Mouse (Mus musculus) A20 (cell line): ENCODE data around the gene Chic1.

ENCODE experiments used
- DNase-seq: peaks from one replicate; pipeline ENCODE4 v3.0.0-alpha.2; 2011; ENCODE audit warnings: low read depth, low spot score

The Chic1 gene

DNA sequence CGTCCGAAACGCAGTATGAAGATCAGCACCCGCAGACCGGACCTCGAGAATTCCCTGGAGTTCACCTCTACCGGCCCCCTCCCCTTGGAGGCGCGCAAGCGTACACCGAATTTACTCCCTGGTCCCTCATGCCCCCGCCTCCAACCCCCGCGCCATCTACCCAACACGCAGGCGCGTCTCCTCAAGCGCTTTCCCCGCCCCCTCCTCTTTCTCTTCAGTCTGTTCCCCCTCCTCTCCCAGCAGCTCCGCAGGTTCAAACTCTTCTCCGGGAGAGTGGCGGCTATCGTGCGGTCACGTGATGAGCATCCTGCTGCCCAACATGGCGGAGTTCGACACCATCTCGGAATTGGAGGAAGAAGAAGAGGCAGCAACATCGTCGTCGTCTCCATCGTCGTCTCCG, at the start of gene Chic1:
TSS of gene Chic1 (plus strand) at position 190 of the 400 bp plus-strand sequence.
- peak; percentile 76 for DNase-seq

DNA sequence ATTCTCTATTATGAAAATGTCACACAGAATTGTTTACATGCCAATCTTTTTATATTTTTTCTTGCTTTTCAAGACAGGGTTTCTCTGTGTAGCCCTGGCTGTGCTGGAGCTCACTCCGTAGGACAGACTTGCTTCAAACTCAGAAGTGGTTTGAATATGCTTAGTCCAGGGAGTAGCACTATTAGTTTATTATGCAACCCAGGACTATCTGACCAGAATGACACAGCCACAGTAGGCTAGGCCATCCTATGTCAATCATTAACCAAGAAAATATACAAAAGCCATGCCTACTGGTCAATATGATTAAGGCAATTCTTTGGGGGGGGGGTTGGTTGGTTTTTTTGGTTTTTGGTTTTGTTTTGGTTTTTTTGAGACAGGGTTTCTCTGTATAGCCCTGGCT, 48.0 kb upstream of the Chic1 start:
- no peak for DNase-seq

DNA sequence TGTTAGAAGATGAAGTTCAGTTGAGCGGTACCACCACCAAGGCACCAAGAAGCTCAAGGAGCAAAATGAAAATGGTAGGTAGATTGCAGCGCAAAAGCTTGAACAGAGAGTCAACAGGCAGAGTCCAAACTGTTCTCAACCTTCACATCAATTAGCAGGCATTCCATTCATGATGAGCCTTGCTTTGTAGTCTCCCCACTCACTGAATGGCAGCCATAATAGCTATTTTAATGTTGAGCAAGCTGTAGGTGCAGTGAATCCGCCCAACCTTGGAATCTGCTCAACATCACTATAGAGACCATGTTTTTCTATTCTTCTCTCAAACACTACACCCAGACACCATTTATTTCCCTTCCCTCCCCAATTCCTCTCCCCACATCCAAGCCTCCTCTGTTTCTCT, 44.6 kb upstream of the Chic1 start:
- DNase-seq: no peak

DNA sequence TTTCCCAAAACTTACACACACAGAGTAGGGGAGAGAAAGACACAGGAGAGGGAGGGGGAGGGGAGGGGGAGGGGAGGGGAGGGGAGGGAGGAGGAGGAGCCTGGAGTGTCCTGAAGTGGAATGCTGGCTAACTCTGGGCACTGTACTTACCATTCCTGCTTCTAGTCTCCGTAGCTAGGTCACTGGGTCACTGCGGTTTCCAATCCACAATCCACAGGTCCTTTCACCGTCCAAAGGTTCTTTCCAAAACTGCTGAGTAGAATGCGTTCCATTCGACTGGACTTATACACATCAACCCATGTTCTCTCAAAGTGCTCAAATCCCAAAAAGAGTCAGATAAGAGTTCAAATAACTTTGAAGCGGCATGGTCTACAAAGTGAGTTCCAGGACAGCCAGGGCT, 42.1 kb upstream of the Chic1 start:
- no peak for DNase-seq

DNA sequence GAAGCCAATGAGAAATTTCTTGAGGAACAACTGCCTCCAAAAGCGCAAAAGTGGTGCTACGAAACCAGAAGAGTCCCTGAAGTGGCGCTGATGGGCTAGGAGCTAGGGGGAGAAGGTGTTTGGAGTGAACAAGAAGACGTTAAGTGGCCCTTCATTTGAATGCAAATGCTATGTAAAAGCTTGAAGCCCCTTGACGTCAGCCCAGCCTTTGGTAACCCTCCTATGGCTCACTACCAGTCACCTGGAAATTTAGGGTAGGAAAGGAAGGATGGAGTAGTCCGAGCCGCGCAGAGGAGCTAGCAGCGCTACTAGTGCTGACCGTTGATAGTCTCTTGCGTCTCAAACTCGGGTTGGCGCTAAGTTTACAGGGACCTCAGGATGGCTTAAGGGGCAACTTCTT, 35.1 kb upstream of the Chic1 start, which contains the start of gene Cdx4:
TSS of gene Cdx4 (plus strand) at position 253 of the 400 bp plus-strand sequence.
- DNase-seq: no peak

DNA sequence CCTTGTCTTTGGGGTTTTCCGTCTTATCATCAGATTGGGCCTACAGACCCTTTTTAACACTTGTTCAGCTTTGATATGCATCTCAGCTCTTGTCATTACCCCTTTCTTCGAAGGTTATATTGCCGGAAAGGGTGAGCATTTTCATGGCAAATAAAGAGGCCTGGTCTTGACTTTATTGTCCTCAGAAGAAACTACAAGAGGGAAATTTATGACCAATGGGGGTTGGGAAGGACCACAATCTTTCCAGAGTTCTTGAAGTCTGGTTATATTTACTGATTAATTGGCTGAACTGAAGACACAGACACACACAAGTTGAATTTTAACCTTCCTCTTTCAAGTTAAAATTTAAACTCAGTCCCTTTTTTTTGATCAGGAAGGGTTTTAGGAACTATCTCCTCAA, 30.4 kb upstream of the Chic1 start:
- DNase-seq: no peak

DNA sequence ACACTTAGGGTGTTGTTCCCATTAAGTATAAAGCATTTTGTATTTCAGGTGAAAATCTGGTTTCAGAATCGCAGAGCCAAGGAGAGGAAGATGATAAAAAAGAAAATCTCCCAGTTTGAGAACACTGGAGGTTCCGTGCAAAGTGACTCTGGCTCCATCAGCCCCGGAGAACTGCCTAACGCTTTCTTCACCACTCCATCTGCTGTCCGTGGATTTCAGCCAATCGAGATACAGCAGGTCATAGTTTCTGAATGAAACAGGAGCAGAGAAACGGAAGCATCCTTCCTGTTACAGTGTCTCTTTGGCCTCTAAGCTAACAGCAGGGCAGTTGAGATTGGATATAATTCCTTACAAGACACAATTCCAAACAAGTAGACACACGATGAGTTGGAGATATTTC, 26.9 kb upstream of the Chic1 start:
- no peak for DNase-seq

DNA sequence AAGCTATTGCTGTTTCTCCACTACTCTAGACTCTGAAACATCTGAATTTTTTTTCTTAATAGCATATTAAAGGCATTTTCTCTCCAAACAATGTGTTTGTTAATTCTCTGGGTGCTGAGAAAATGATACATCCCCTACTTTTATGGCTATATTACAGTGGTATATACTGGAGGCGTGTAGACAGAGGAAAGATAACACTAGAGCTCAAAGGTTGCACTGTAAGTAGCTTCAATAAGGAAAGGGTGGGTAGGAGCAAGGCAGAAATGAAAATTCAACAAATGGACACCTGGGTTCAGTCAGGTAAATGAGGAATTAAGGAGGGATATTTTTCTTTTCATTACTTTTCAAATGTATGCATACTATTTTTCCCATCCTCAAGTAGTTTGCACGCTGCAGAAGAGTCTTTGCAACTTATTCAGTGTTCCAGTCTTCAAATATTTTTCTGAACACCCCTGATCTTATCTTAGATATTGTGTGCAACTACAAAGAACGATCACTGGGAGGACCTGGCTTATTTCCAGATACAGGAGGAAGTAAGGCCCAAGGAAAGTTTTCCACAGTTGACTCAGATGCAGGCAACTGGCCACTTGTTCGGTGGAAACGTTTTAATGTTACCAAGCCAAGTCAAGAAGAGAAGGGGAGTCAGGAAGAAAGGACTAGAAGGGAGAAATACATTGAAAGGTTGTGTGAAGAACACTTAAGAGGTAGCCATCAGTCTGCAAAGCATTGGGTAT, 25.0 kb upstream of the Chic1 start:
- DNase-seq: no peak

DNA sequence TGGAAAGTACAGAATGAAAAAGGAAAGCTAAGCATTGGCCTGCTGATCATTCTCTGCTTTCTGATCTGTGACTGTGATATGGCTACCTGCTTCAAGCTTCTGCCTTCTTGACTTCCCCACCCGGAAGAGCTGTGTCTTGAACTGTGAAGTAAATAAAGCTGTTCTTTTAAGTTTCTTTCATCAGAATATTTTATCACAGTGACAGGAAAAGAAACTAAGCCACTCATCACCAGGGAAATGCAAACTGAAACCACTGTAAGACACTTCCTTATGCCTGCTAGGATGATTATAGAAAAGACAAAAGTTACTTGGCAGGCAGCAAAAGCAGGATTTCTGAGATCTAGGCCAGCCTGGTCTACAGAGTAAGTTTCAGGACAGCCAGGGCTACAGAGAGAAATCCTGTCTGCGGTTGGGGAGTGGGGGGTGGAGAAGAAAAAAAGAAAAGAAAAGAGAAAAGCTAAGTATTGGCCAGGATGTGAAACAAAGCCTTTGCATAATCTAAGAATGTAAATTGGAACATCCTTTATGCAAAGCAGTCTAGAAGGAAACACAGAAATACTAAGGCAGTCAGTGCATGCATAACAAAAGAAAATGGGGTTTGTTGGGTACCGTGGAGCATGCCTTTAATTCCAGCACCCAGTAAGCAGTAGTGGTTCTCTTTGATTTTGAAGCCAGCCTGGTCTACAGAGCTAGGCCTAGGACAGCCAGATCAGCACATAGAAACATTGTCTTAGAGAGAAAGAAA, 14.7 kb upstream of the Chic1 start:
- peak; percentile 39 for DNase-seq

DNA sequence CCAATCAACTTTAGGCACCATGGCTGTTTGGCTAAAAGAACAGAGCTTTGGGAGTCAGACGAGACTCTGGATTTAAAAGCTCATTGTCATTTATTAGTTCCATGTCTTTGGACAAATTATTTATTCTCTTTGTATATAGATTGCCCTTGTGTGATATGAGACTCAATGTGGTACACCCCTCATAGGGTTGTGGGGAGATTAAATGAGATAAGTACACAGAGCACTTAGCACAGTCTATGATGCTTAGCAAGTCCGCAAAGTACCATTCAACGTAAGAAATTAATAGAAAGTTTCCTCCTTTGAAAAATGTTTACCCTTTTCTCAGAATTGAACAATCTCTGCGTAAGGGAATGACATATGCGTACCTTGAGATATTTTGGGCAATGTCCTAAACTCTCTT, 492 bp upstream of the Chic1 start:
- no peak for DNase-seq

DNA sequence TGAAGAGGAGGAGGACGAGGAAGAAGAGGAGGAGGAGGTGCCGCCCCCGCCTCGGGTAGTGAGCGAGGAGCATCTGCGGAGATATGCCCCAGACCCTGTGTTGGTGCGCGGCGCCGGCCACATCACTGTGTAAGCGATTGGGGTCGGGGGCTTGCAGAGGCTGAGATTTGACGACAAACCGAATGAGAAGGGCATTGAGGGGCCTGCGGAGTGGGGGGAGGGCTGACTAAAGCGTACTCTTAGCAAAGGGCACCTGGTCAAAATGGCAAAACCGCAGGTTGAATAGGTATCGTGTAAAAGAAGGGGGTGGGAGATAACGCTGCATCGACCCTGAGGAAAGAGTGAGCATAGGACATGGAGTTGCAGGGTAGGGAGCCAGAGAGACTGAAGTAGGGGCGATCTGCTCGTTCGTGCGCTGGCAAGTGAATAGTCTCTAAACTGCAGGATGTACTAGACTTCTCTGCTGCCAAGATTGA, 523 bp downstream of the Chic1 start:
- peak; percentile 41 for DNase-seq

DNA sequence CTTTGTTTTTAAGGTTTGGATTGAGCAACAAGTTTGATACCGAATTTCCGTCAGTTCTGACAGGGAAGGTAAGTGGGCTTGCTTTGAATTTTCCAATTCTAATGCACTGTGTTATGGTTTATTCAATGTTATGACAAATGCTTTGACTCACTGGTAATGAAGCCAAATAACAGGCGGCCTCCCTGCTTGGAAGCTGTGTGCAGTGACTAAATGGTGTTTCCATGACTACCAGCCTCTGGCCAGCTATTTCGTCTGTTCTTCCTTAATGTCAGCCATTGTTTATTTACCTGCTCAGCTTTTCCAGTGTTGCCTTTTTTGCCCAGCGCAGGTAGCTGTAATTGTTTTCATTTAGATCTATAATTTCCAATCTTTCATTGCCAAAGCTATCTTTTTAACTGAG, 9.9 kb downstream of the Chic1 start:
- no peak for DNase-seq

DNA sequence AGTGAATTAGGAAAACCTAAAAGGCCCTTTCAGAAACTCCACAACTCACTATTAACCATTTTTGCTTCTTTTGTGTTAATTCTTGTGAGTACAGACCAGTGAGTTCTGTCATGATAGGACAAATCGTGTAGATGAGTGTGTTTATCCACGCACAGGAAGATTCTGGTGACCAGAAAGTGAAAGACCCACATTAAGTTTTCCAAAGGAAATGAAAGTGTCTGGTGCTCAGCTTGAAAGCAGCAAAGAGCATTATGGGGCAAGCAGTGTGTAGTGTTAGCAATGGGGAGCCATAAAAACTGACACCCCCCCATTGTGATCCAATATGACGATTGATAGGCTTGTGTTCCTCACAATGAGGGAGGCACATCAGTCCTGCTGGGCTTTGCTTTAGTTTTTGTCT, 12.4 kb downstream of the Chic1 start:
- DNase-seq: no peak

DNA sequence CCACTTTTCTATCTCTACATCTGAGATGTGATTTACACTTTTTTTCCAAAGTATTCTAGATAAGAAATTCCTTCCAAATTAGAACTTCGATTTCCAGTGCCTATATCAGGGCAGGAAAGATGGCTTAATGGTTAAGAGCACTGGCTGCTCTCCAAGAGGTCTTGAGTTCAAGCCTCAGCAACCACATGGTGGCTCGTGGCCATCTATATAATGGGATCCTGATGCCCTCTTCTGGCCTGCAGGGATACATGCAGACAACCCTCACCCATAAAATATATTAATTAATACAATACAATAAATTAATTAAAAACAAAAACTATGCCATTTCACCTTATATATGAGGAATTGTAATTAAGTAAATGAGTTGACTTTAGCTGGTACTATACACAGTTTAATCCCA, 14.9 kb downstream of the Chic1 start:
- DNase-seq: peak; percentile 53

DNA sequence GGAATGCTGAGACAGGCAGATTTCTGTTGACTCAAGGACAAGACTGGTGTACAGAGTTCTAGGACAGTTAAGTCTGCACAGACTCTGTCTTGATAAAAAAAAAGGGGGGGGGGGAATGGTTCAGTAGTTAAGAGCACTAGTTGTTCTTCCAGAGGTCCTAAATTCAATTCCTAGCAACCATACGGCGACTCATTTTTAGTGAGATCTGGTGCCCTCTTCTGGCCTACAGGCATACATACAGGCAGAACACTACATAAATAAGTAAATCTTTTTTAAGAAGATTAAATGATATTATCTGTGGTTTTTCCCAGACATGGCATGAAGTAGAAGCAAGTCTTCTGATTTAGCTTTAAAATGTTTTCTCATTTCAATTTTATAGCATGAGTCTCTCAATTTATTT, 15.4 kb downstream of the Chic1 start:
- DNase-seq: peak; percentile 48

DNA sequence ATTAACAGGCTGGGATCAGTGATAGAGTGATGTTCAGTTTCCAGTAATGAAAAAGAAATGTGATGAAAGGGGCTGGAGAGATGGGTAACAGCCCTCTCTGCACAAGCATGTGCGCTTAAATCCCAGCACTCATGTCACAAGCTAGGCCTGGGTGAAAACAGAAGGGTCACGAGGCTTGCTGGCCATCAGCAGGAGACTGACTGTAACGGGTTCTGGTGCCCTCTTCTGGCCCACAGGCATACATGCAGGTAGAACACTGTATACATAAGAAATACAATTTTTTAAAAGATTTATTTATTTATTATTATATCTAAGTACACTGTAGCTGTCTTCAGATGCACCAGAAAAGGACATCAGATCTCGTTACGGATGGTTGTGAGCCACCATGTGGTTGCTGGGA, 18.0 kb downstream of the Chic1 start:
- peak; percentile 15 for DNase-seq

DNA sequence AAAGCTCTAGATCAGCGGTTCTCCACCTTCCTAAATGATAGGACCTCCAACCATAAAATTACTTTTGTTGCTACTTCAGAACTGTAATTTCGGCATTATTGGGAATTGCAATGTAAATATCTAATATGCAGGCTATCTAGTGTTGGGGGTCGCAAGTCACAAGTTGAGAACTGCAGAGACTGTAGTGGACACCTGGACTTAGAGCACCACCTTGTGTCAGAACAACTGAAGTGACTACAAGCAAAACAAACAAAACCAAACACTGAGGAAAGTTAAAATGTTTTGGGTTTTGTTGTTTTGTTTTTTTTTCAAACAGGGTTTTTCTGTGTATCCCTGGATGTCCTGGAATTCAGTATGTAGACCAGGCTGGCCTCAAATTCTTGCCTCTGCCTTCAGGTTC, 28.3 kb downstream of the Chic1 start:
- DNase-seq: peak; percentile 17

DNA sequence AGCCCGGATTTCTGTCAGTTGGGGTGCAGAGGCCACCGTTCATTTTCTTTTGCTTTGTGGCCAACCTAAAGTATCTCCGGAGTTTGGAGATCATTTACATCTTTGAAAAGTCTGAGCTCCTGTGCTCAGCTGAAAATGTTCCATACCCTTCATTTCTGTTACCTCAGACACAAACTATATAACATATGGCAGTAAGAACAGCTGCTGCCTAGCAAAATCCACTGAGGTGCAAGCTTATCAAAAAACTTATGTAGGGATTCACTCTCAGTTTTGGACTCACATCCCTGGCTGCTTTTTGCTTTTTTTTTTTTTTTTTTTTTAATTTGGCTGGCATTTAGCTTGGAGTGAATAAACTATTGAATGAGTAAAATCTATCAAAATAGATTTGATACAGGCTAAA, 31.9 kb downstream of the Chic1 start:
- DNase-seq: no peak

DNA sequence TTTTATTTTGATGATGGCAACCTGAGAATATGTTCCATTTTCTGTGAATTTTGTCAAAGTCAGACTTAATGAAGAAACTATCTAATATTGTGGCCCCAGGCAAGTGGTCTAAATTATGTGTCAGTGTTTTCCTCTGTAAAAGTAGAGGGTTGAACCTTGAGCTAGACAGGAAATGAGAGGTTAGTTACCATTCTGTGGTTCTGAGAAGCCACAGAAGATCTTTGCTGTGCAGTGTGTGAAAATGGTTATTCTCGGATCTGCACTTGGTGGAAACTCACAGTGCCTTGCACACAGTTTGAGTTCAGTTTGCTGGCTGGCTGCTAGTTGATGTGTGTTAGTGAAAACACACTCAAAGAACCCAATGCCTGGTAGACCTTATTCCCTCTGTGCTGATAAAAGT, 37.6 kb downstream of the Chic1 start:
- no peak for DNase-seq

DNA sequence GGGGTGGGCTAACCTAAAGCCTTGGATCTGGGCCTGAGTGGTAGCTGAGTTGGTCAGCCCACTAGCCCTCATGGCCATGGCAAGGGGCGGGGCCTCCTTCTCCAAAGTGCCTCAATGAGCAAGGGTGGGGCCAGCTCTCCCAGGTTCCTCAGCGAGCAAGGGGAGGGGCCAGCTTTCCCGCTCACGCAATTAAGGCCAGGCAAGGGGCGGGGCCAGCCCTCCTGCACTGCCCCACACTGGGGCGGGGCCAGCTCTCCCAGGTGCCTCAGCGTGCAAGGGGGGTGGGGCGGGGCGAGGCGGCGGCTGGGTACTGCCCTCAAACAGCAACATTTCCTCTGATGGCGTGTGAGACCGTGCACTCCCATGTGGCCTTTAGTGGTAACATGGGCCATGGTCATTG, 48.7 kb downstream of the Chic1 start:
- no peak for DNase-seq

DNA sequence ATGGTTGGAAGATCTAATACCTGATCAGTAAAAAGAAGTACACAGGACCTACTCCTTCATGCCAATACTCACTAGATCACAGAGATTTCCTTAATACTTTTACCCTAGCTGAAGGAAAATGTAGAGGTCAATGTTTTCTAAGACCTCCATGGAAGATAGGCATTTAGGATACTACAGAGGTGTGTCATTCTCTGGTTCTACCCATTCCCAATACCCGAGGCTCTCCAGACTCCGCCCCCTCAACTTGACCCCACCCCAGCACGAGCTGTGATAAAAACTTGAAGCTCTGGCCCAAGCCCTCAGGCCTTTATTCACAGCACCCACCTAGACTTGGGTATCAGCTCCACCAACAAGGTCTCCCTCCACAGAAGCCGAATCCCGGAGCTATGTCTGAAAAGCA, 57.9 kb downstream of the Chic1 start, which contains the start of gene Tsx:
TSS of gene Tsx (plus strand) at position 301 of the 400 bp plus-strand sequence.
- no peak for DNase-seq

DNA sequence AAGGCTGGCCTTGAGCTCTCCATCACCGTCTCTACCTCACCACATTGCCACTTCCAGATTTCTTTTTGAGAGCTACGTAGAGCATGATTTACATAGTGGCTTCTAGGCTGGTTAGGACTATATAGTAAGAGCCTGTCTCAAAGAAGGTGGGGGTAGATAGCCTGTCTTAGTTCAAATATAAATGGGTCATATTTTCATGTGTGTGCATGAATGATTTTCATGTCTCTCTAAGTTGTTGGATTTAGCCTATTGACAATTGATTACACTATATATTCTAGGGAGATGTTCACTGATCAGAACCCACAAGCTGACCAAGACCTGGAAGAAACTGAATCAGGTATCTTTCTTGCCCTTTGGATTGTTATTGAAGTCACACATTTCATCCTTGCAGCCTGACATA, 65.4 kb downstream of the Chic1 start, which contains the start of gene Gm26992:
TSS of gene Gm26992 (plus strand) at position 301 of the 400 bp plus-strand sequence.
- DNase-seq: no peak

DNA sequence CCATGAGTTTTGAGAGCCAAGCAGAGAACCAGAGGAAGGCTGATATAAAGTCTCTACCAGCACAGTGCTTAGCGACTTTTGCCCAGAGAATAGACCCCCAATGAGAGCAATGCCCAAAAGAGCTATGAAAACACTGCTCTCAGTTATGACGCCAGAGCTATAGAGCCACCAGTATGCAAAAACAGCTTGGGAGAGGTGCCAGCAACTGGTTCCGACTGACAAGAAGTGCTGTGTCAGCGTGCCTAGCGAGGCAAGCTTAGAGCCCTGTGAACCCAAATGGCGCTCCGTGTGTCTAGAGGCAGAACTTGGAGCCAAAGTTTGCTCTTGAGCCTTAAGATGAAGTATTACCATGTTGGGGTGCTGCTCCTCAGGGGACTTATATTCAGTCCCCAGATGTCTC, 71.4 kb downstream of the Chic1 start:
- no peak for DNase-seq
